Mouse (Mus musculus) adrenal gland, postnatal 10 days (tissue): ENCODE results near the gene Dok1. TPM values are rescaled to one million over a fixed set of nuclear protein-coding genes. Genes with fewer than 3 reads are reported as not detected.

Source experiments
- DNase-seq: peaks from one replicate; pipeline ENCODE4 v3.0.0; 2021; ENCODE audit warnings: mixed read lengths
- total RNA-seq, 2 experiments: library from RNA; stranded (reverse); gene quantifications; 2 replicates each; pipeline ENCODE4 v1.2.3; 2021

Dok1 gene
- total RNA-seq, 2 experiments from 2014 or later, result 9.8 to 11.2 TPM

- DNase-seq, result no peak
Measured at GRCm38 (mm10) chr6:83014482-83015466, 18.5 kb downstream of the Dok1 start.

- no peak for DNase-seq
Measured at GRCm38 (mm10) chr6:83013444-83013843, 19.8 kb downstream of the Dok1 start.

- no peak for DNase-seq
Measured at GRCm38 (mm10) chr6:83011756-83012155, 21.5 kb downstream of the Dok1 start.

- DNase-seq, result no peak
Measured at GRCm38 (mm10) chr6:83011255-83011654, 22.0 kb downstream of the Dok1 start.

GRCm38 (mm10) chr6:83010010-83010409 lies 23.3 kb downstream of the Dok1 start:
- DNase-seq, result no peak

GRCm38 (mm10) chr6:83008659-83009058 lies 24.6 kb downstream of the Dok1 start:
- DNase-seq, result no peak

GRCm38 (mm10) chr6:83006114-83006513 lies 27.2 kb downstream of the Dok1 start:
- no peak for DNase-seq

GRCm38 (mm10) chr6:83005444-83006011 lies 27.7 kb downstream of the Dok1 start:
- DNase-seq, result no peak

- DNase-seq, result peak; percentile 36
Measured at GRCm38 (mm10) chr6:83004872-83005271, 28.4 kb downstream of the Dok1 start.

GRCm38 (mm10) chr6:83004309-83004708 lies 29.0 kb downstream of the Dok1 start:
- DNase-seq, result no peak

GRCm38 (mm10) chr6:83003850-83004249 lies 29.4 kb downstream of the Dok1 start:
- DNase-seq, result no peak

- no peak for DNase-seq
Measured at GRCm38 (mm10) chr6:83003082-83003481, 30.2 kb downstream of the Dok1 start.

GRCm38 (mm10) chr6:82999986-83000385 lies 33.3 kb downstream of the Dok1 start:
- peak; percentile 28 for DNase-seq

GRCm38 (mm10) chr6:82998326-82998725 lies 34.9 kb downstream of the Dok1 start:
- no peak for DNase-seq

- peak; percentile 39 for DNase-seq
Measured at GRCm38 (mm10) chr6:82997511-82998102, 35.7 kb downstream of the Dok1 start.

- peak; percentile 92 for DNase-seq
Measured at GRCm38 (mm10) chr6:82996740-82997315, 36.4 kb downstream of the Dok1 start.

- no peak for DNase-seq
Measured at GRCm38 (mm10) chr6:82994372-82994771, 38.9 kb downstream of the Dok1 start.

GRCm38 (mm10) chr6:82993696-82994095 lies 39.6 kb downstream of the Dok1 start:
- no peak for DNase-seq

GRCm38 (mm10) chr6:82987411-82987971 lies 45.8 kb downstream of the Dok1 start:
- DNase-seq, result no peak
